Mouse (Mus musculus) ES-E14 (cell line): Measurements from ENCODE around the gene Tfrc. TPM values are rescaled to one million over a fixed set of nuclear protein-coding genes. Genes with fewer than 3 reads are reported as not detected.

Experiments
- DNase-seq: peaks from one replicate; pipeline ENCODE4 v3.0.0-alpha.2; 2013; ENCODE audit warnings: low read depth, low spot score
- H3K27ac ChIP-seq: 2 replicates; pipeline ENCODE4 v1.5.1; 2012; ENCODE audit warnings: low read depth, mild to moderate bottlenecking, low read length, moderate library complexity, mixed read lengths; ENCODE audit not compliant: poor library complexity, insufficient read depth, severe bottlenecking
- H3K36me3 ChIP-seq: 2 replicates; pipeline ENCODE4 v1.6.1; 2012; ENCODE audit warnings: mild to moderate bottlenecking, low read length, moderate library complexity, mixed read lengths; ENCODE audit not compliant: control insufficient read depth, poor library complexity, insufficient read depth, severe bottlenecking
- H3K4me1 ChIP-seq, 2 experiments: fragments of 150-350 bp in 1 of 2; sonication (generic) in 1 of 2; 2 replicates each; pipeline ENCODE4 v1.6.1; 2012; ENCODE audit warnings: low read length in 2 of 2, mild to moderate bottlenecking in 1 of 2, mixed read lengths in 1 of 2; ENCODE audit not compliant: control insufficient read depth in 2 of 2, insufficient read depth in 2 of 2, poor library complexity in 1 of 2
- H3K4me3 ChIP-seq, 2 experiments: fragments of 150-350 bp in 1 of 2; sonication (generic) in 1 of 2; 2 replicates each; pipeline ENCODE4 v1.5.1; 2012; ENCODE audit warnings: low read length in 2 of 2, low read depth in 1 of 2, mild to moderate bottlenecking in 1 of 2, mixed read lengths in 1 of 2; ENCODE audit not compliant: insufficient read depth in 1 of 2, poor library complexity in 1 of 2, severe bottlenecking in 1 of 2
- H3K9ac ChIP-seq: 2 replicates; pipeline ENCODE4 v1.6.1; 2012; ENCODE audit warnings: low read depth, mild to moderate bottlenecking, low read length, mixed read lengths; ENCODE audit not compliant: poor library complexity, insufficient read depth, severe bottlenecking
- H3K9me3 ChIP-seq: fragments of 150-350 bp; sonication (generic); 2 replicates; pipeline ENCODE4 v1.6.1; 2012; ENCODE audit warnings: low read depth, mild to moderate bottlenecking, low read length; ENCODE audit not compliant: control insufficient read depth, insufficient read depth
- CHD2 ChIP-seq: IDR thresholded peaks from 2 replicates; pipeline ENCODE4 v1.6.1; 2014; ENCODE audit warnings: mild to moderate bottlenecking, low read depth, low read length, inconsistent platforms
- HCFC1 ChIP-seq: IDR thresholded peaks from 2 replicates; pipeline ENCODE4 v1.6.1; 2012; ENCODE audit warnings: low read length, inconsistent platforms, borderline replicate concordance; ENCODE audit not compliant: insufficient read depth
- MAFK ChIP-seq: IDR thresholded peaks from 2 replicates; pipeline ENCODE4 v1.6.1; 2014; ENCODE audit warnings: mild to moderate bottlenecking, low read depth, low read length, inconsistent platforms; ENCODE audit not compliant: insufficient read depth
- ZC3H11A ChIP-seq: IDR thresholded peaks from 2 replicates; pipeline ENCODE4 v1.6.1; 2012; ENCODE audit warnings: low read depth, mild to moderate bottlenecking, inconsistent platforms, low read length, borderline replicate concordance
- ZNF384 ChIP-seq: IDR thresholded peaks from 2 replicates; pipeline ENCODE4 v1.6.1; 2012; ENCODE audit warnings: low read depth, low read length, inconsistent platforms
- in situ Hi-C, 2 experiments: fragments of 600-800 bp; cut with MboI; formaldehyde crosslinking; loops; one replicate each; pipeline ENCODE4 v1.15.1; 2025; ENCODE audit warnings: low sequenced_read_pairs in 2 of 2, inconsistent platforms in 1 of 2; ENCODE audit not compliant: unreplicated experiment in 2 of 2
- total RNA-seq: library from RNA; depleted of rRNA; stranded (reverse); fragments of 300-350 nt; gene quantifications from 2 replicates; pipeline ENCODE4 v1.2.3, GENCODE M21; 2012

The Tfrc gene
- total RNA-seq, 1 experiment, result 334 TPM

GRCm38 (mm10) chr16:32672861-32673560 lies 64.3 kb downstream of the Tfrc start:
- no peak overlapping the region for H3K4me3 ChIP-seq
- H3K9ac ChIP-seq, result no peak overlapping the region
- H3K9me3 ChIP-seq, result no peaks in the 10 kb centered on the region
- H3K4me1 ChIP-seq, result peaks cover 4 to 22% of the 10 kb centered on the region in 2 experiments; a peak in 3 of 4 replicates
- TF ChIP-seq MAFK (no peak), ZNF384 (no peak), ZC3H11A (no peak)
- H3K36me3 ChIP-seq, result peaks cover 69% of the 10 kb centered on the region
- in situ Hi-C loops, result no loop called here
- peak overlapping the region; percentile 14; the same call in 1 of the 2 replicates for H3K27ac ChIP-seq
- no peak for DNase-seq

GRCm38 (mm10) chr16:32674121-32674740 lies 65.5 kb downstream of the Tfrc start:
- in situ Hi-C loops, result no loop called here
- Histone ChIP-seq H3K9ac (no peak overlapping the region), H3K4me3 (no peak overlapping the region), H3K36me3 (peaks cover 67% of the 10 kb centered on the region), H3K27ac (no peak overlapping the region), H3K9me3 (no peaks in the 10 kb centered on the region), H3K4me1 (peaks cover 4 to 23% of the 10 kb centered on the region in 2 experiments; a peak in 3 of 4 replicates)
- no peak for DNase-seq
- TF ChIP-seq ZC3H11A (no peak), HCFC1 (no peak), MAFK (no peak), CHD2 (no peak), ZNF384 (no peak)

- DNase-seq, result no peak
- in situ Hi-C loops, result no loop called here
- Histone ChIP-seq H3K27ac (no peak overlapping the region), H3K9me3 (no peaks in the 10 kb centered on the region), H3K36me3 (peaks cover 65% of the 10 kb centered on the region), H3K4me3 (no peak overlapping the region), H3K9ac (no peak overlapping the region), H3K4me1 (peaks cover 3 to 22% of the 10 kb centered on the region in 2 experiments; a peak in 3 of 4 replicates)
- TF ChIP-seq HCFC1, result no peak
- TF ChIP-seq ZNF384, result no peak
- no peak for TF ChIP-seq MAFK
- TF ChIP-seq CHD2, result no peak
- no peak for TF ChIP-seq ZC3H11A
Observed at GRCm38 (mm10) chr16:32677040-32677700, 68.5 kb downstream of the Tfrc start.

GRCm38 (mm10) chr16:32677903-32678302 lies 69.2 kb downstream of the Tfrc start:
- peaks cover 65% of the 10 kb centered on the region for H3K36me3 ChIP-seq

More at GRCm38 (mm10) chr16:32677903-32678302, 69.2 kb downstream of the Tfrc start:
- Histone ChIP-seq H3K27ac (no peak overlapping the region), H3K9ac (no peak overlapping the region), H3K9me3 (no peaks in the 10 kb centered on the region), H3K4me1 (peaks cover 0 to 17% of the 10 kb centered on the region in 2 experiments; a peak in 1 of 4 replicates), H3K4me3 (no peak overlapping the region)
- no peak for DNase-seq
- in situ Hi-C loops, result no loop called here
- no peak for TF ChIP-seq HCFC1
- TF ChIP-seq CHD2, result no peak
- TF ChIP-seq MAFK, result no peak
- TF ChIP-seq ZNF384, result no peak
- no peak for TF ChIP-seq ZC3H11A
